Mouse (Mus musculus): ENCODE data around the gene Slc7a4.
"Not testable (repeated sequence)": the region's sequence is repeated elsewhere in the genome, so short reads cannot be mapped to it uniquely, and the experiment has no call there.

Slc7a4 gene

GRCm38 (mm10) chr16:17583064-17583463 lies at the start of gene Slc7a4:
Gene Slc7a4 (minus strand): TSS chr16:17583214.
- no peak for DNase-seq (ENCODE audit: low read depth, low spot score)

GRCm38 (mm10) chr16:17632580-17632979 lies 49.6 kb upstream of the Slc7a4 start:
- DNase-seq (ENCODE audit: low read depth, low spot score), result no peak

- no peak for DNase-seq (ENCODE audit: low read depth, low spot score)
Measured at GRCm38 (mm10) chr16:17626269-17626555, 43.2 kb upstream of the Slc7a4 start.

- DNase-seq (ENCODE audit: low read depth, low spot score), result no peak
Measured at GRCm38 (mm10) chr16:17625488-17626268, 42.7 kb upstream of the Slc7a4 start.

GRCm38 (mm10) chr16:17621936-17622335 lies 38.9 kb upstream of the Slc7a4 start:
- no peak for DNase-seq (ENCODE audit: low read depth, low spot score)

- peak; percentile 66 for DNase-seq (ENCODE audit: low read depth, low spot score)
Measured at GRCm38 (mm10) chr16:17619198-17620105, 36.4 kb upstream of the Slc7a4 start, which contains the start of gene Smpd4. Gene Smpd4 (plus strand): TSS chr16:17619354.

- DNase-seq (ENCODE audit: low read depth, low spot score), result no peak
Measured at GRCm38 (mm10) chr16:17617922-17618565, 35.0 kb upstream of the Slc7a4 start.

GRCm38 (mm10) chr16:17616212-17616611 lies 33.2 kb upstream of the Slc7a4 start:
- DNase-seq (ENCODE audit: low read depth, low spot score), result no peak

GRCm38 (mm10) chr16:17614740-17615139 lies 31.7 kb upstream of the Slc7a4 start:
- not testable (repeated sequence) for DNase-seq (ENCODE audit: low read depth, low spot score)

GRCm38 (mm10) chr16:17611383-17611782 lies 28.4 kb upstream of the Slc7a4 start:
- no peak for DNase-seq (ENCODE audit: low read depth, low spot score)

- no peak for DNase-seq (ENCODE audit: low read depth, low spot score)
Measured at GRCm38 (mm10) chr16:17605684-17606083, 22.7 kb upstream of the Slc7a4 start.

- no peak for DNase-seq (ENCODE audit: low read depth, low spot score)
Measured at GRCm38 (mm10) chr16:17604941-17605340, 21.9 kb upstream of the Slc7a4 start.

- DNase-seq (ENCODE audit: low read depth, low spot score), result no peak
Measured at GRCm38 (mm10) chr16:17600944-17601562, 18.0 kb upstream of the Slc7a4 start.

GRCm38 (mm10) chr16:17590731-17591130 lies 7.7 kb upstream of the Slc7a4 start:
- DNase-seq (ENCODE audit: low read depth, low spot score), result no peak

- no peak for DNase-seq (ENCODE audit: low read depth, low spot score)
Measured at GRCm38 (mm10) chr16:17584555-17584954, 1.5 kb upstream of the Slc7a4 start.

- DNase-seq (ENCODE audit: low read depth, low spot score), result no peak
Measured at GRCm38 (mm10) chr16:17576825-17577215, 6.2 kb downstream of the Slc7a4 start.

- DNase-seq (ENCODE audit: low read depth, low spot score), result no peak
Measured at GRCm38 (mm10) chr16:17575870-17576824, 6.9 kb downstream of the Slc7a4 start.

- no peak for DNase-seq (ENCODE audit: low read depth, low spot score)
Measured at GRCm38 (mm10) chr16:17566186-17566585, 16.8 kb downstream of the Slc7a4 start.

- DNase-seq (ENCODE audit: low read depth, low spot score), result no peak
Measured at GRCm38 (mm10) chr16:17564771-17565170, 18.2 kb downstream of the Slc7a4 start.

GRCm38 (mm10) chr16:17564221-17564620 lies 18.8 kb downstream of the Slc7a4 start:
- DNase-seq (ENCODE audit: low read depth, low spot score), result no peak

- no peak for DNase-seq (ENCODE audit: low read depth, low spot score)
Measured at GRCm38 (mm10) chr16:17563580-17563979, 19.4 kb downstream of the Slc7a4 start.
